Comparison of ENCODE assay signal across 10 mouse cellular contexts in the genomic region with DNA sequence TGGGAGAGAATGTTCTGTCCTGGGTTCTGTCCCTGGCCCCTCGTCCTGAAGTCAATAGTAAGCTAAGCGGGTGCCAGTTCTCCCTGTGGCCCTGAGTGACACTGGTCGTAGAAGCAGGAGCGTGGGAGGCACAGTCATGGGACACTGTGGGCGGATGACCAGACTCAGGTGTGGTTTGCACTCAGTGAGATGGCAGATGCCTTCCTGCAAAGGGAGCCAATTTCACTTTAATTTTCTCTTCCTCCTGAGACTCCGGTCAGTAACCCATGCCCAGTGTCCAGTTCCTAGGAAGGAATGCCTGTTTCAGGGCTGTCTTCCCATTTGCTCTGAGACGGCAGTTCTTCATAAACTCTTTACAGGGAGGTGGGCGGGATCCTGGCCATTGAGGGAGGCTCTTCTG. TPM values are rescaled to one million over a fixed set of nuclear protein-coding genes. Genes with fewer than 3 reads are reported as not detected.
A peak's percentile ranks its signal among the peaks of the same experiment; 100 is the strongest.
DNase-seq lines count a peak whose midpoint lies in the region; ATAC-seq lines count a peak whose summit lies in the region.
"Had no signal": no experiment of that assay in that cellular context is flagged by ENCODE, and none has a peak within 500 bp of the region (broad histone marks: within the 10 kb centered on the region; RNA-seq: fewer than 3 reads in every experiment).

No protein-coding gene starts in this region.

- H3K36me3 ChIP-seq in kidney, embryonic 14.5 days (ENCODE audit: control insufficient read depth, insufficient read depth, low read length) = no peaks in the 10 kb centered on the region
- no peaks in the 10 kb centered on the region for H3K36me3 ChIP-seq in heart, embryonic 11.5 days (ENCODE audit: control insufficient read depth, insufficient read depth, low read length)
- no peaks in the 10 kb centered on the region for H3K36me3 ChIP-seq in hindbrain, embryonic 10.5 days
- H3K36me3 ChIP-seq: limb, embryonic 12.5 days had no signal

- no peak overlapping the region for H3K27ac ChIP-seq in kidney, embryonic 14.5 days (ENCODE audit: low read depth, low read length)
- H3K27ac ChIP-seq in heart, embryonic 11.5 days (ENCODE audit: low read depth, low read length) = no peak overlapping the region
- no peak overlapping the region for H3K27ac ChIP-seq in hindbrain, embryonic 10.5 days

- ATAC-seq in kidney, embryonic 14.5 days (ENCODE audit: low FRiP score, low TSS enrichment) = no peak
- no peak for ATAC-seq in heart, embryonic 11.5 days (replicated peaks; ENCODE audit: insufficient number of reproducible peaks, low FRiP score, low TSS enrichment)
- ATAC-seq: midbrain, embryonic 16.5 days had no signal

- peaks cover 28% of the 10 kb centered on the region for H3K4me1 ChIP-seq in kidney, embryonic 14.5 days (ENCODE audit: control insufficient read depth, insufficient read depth, low read length)
- H3K4me1 ChIP-seq in heart, embryonic 11.5 days (ENCODE audit: control insufficient read depth, insufficient read depth, low read length) = peaks cover 14% of the 10 kb centered on the region
- H3K4me1 ChIP-seq in hindbrain, embryonic 10.5 days (replicated peaks) = peaks cover 26% of the 10 kb centered on the region

- no peak overlapping the region for H3K4me2 ChIP-seq in kidney, embryonic 14.5 days (replicated peaks; ENCODE audit: low read depth, low read length)
- H3K4me2 ChIP-seq in heart, embryonic 11.5 days = no peak overlapping the region
- H3K4me2 ChIP-seq: limb, embryonic 12.5 days had no signal

- WGBS in kidney, embryonic 14.5 days = 41% methylated on average over 8 of the region's 8 CpGs
- WGBS in heart, embryonic 11.5 days (ENCODE audit: insufficient replicate concordance) = 79% methylated on average over 8 of the region's 8 CpGs
- 78% methylated on average over 8 of the region's 8 CpGs for WGBS in hindbrain, embryonic 10.5 days

- no peak overlapping the region for H3K9ac ChIP-seq in kidney, embryonic 14.5 days (ENCODE audit: low read depth, low read length)
- H3K9ac ChIP-seq in heart, embryonic 11.5 days (ENCODE audit: low read depth, low read length) = no peak overlapping the region
- H3K9ac ChIP-seq: limb, embryonic 12.5 days had no signal

- no peaks in the 10 kb centered on the region for H3K9me3 ChIP-seq in kidney, embryonic 14.5 days (ENCODE audit: control insufficient read depth, low read length)
- H3K9me3 ChIP-seq in heart, embryonic 11.5 days (replicated peaks; ENCODE audit: control insufficient read depth, low read length) = no peaks in the 10 kb centered on the region
- no peaks in the 10 kb centered on the region for H3K9me3 ChIP-seq in hindbrain, embryonic 10.5 days
- H3K9me3 ChIP-seq: limb, embryonic 12.5 days had no signal

- H3K4me3 ChIP-seq in kidney, embryonic 14.5 days (ENCODE audit: low read length) = no peak overlapping the region
- no peak overlapping the region for H3K4me3 ChIP-seq in heart, embryonic 11.5 days (ENCODE audit: low read depth, low read length)
- no peak overlapping the region for H3K4me3 ChIP-seq in hindbrain, embryonic 10.5 days
- H3K4me3 ChIP-seq: limb, embryonic 12.5 days had no signal

- H3K27me3 ChIP-seq in kidney, embryonic 14.5 days (ENCODE audit: control insufficient read depth, insufficient read depth, low read length) = no peaks in the 10 kb centered on the region
- H3K27me3 ChIP-seq in heart, embryonic 11.5 days (ENCODE audit: control insufficient read depth, insufficient read depth, low read length) = no peaks in the 10 kb centered on the region
- no peaks in the 10 kb centered on the region for H3K27me3 ChIP-seq in hindbrain, embryonic 10.5 days (ENCODE audit: insufficient read depth, poor library complexity, severe bottlenecking)
- H3K27me3 ChIP-seq: limb, embryonic 12.5 days had no signal

- DNase-seq in kidney, adult 11 months = peak; percentile 28
- peak; percentile 22 for DNase-seq in 3134 (ENCODE audit: extremely low read depth, insufficient read length, low spot score)
- peak; percentile 69 for DNase-seq in induced T-regulatory cell, adult 2 months (ENCODE audit: low read depth)
- DNase-seq in lung, postnatal 10 days = peak; percentile 17
- no peak for DNase-seq in hindbrain, embryonic 10.5 days (ENCODE audit: low spot score)
- no peak for DNase-seq in embryo, embryonic 10 days (ENCODE audit: low spot score)

RNA-seq across cellular contexts. Expression of a gene that starts 36.1 kb away (rescaled TPM):
- polyA plus RNA-seq in kidney, embryonic 14.5 days (2014; fragmentation: Nextera tagmentation; extraction: Ambion mirVana) = 10.6 and 20.6 TPM in 2 replicates
- polyA plus RNA-seq in heart, embryonic 11.5 days (2014; fragmentation: Nextera tagmentation; extraction: Ambion mirVana) = 10.7 and 11.2 TPM in 2 replicates
- polyA plus RNA-seq in hindbrain, embryonic 10.5 days (2016; fragmentation: Nextera tagmentation; extraction: Ambion mirVana) = 12.6 and 15.2 TPM in 2 replicates

Comparison
In these comparisons a context has a peak if more than half of its experiments do, and no peak if none do; other contexts are left out.
1. DNase-seq: peak in kidney, adult 11 months (single experiment), 3134 (single experiment), induced T-regulatory cell, adult 2 months (single experiment) and lung, postnatal 10 days (single experiment); none in hindbrain, embryonic 10.5 days (single experiment) and embryo, embryonic 10 days (single experiment).